Mouse (Mus musculus) spleen, adult 2 months (tissue): ENCODE measurements around the gene Dusp10.

Source experiments
- CTCF ChIP-seq: fragments of 200-500 bp; IDR thresholded peaks from 2 replicates; pipeline ENCODE4 v1.5.1; 2011; ENCODE audit warnings: mild to moderate bottlenecking, inconsistent platforms; ENCODE audit not compliant: insufficient read depth, insufficient read length, insufficient replicate concordance; ENCODE audit errors: extremely low read depth
- POLR2A ChIP-seq: fragments of 200-500 bp; IDR thresholded peaks from 2 replicates; pipeline ENCODE4 v1.6.1; 2011; ENCODE audit warnings: low read depth, low read length, inconsistent platforms

- no peak for TF ChIP-seq CTCF
- TF ChIP-seq POLR2A = no peak
Observed at GRCm38 (mm10) chr1:184094914-184095313, 81.8 kb downstream of the Dusp10 start.
